Mouse (Mus musculus) central nervous system, embryonic 14 days (tissue): Measurements from ENCODE around the gene Zbtb21. TPM values are rescaled to one million over a fixed set of nuclear protein-coding genes. Genes with fewer than 3 reads are reported as not detected.

Source experiments
- polyA plus RNA-seq: library from polyadenylated mRNA; depleted of rRNA; stranded (reverse); fragments of >200 nt; gene quantifications from 2 replicates; pipeline ENCODE4 v1.2.3, GENCODE M21; 2012; rRNA removed

Zbtb21 gene
- 13.3 and 16.1 TPM in 2 replicates for polyA plus RNA-seq

GRCm38 (mm10) chr16:97962151-97962948 lies at the start of gene Zbtb21, which contains the start of gene C2cd2:
Zbtb21 (minus strand) TSS chr16:97962622.
C2cd2 (minus strand) TSS chr16:97962598.

GRCm38 (mm10) chr16:97996616-97997382 lies 34.4 kb upstream of the Zbtb21 start, which contains the start of gene B230307C23Rik:
B230307C23Rik (plus strand) TSS chr16:97997315.

Other genes starting within 250 kb of the Zbtb21 start
- gene Ripk4, start 198.8 kb downstream of the Zbtb21 start, polyA plus RNA-seq: 0.48 and 1.4 TPM in 2 replicates
- 21.7 and 23.2 TPM in 2 replicates for gene Prdm15, start 110.8 kb downstream of the Zbtb21 start, polyA plus RNA-seq
- gene C2cd2, start within 50 bp of the Zbtb21 start, polyA plus RNA-seq: 11.8 and 12.8 TPM in 2 replicates
- 12.8 and 14.7 TPM in 2 replicates for gene B230307C23Rik, start 34.7 kb upstream of the Zbtb21 start, polyA plus RNA-seq
- gene A630089N07Rik, start 119.8 kb upstream of the Zbtb21 start, polyA plus RNA-seq: 6.4 and 8.5 TPM in 2 replicates